Comparison of ENCODE assay signal across 8 mouse cellular contexts in genomic region chr16:96345117-96345516, GRCm38 (mm10).
DNase-seq lines count a peak whose midpoint lies in the region; ATAC-seq and TF ChIP-seq lines count a peak whose summit lies in the region.

No protein-coding gene starts in this region.

- TF ChIP-seq CTCF in E14TG2a.4 (conservative IDR thresholded peaks at IDR 0.05; ENCODE audit: low read length) = peak; percentile 86
- peak; percentile 95 for TF ChIP-seq CTCF in lung, adult 2 months (IDR thresholded peaks at IDR 0.05; ENCODE audit: insufficient read depth, low read length)

- H3K27me3 ChIP-seq in E14TG2a.4 (ENCODE audit: insufficient read depth, low read length) = peaks cover 2% of the 10 kb centered on the region; the same call in 1 of the 2 replicates
- no peaks in the 10 kb centered on the region for H3K27me3 ChIP-seq in forebrain, embryonic 11.5 days (ENCODE audit: control insufficient read depth, insufficient read depth, low read length)
- no peaks in the 10 kb centered on the region for H3K27me3 ChIP-seq in heart, embryonic 15.5 days

- WGBS in forebrain, embryonic 11.5 days = 10% methylated on average over 10 of the region's 10 CpGs
- 5% methylated on average over 10 of the region's 10 CpGs for WGBS in heart, embryonic 15.5 days
- WGBS in lung, adult 2 months = 5% methylated on average over 10 of the region's 10 CpGs

- H3K4me1 ChIP-seq in E14TG2a.4 (replicated peaks; ENCODE audit: low read depth, low read length) = peaks cover 6% of the 10 kb centered on the region; the same call in 1 of the 2 replicates
- H3K4me1 ChIP-seq in forebrain, embryonic 11.5 days (replicated peaks; ENCODE audit: control insufficient read depth, insufficient read depth, low read length) = no peaks in the 10 kb centered on the region
- no peaks in the 10 kb centered on the region for H3K4me1 ChIP-seq in heart, embryonic 15.5 days (replicated peaks)
- peaks cover 5% of the 10 kb centered on the region; the same call in 1 of the 2 replicates for H3K4me1 ChIP-seq in lung, adult 2 months (ENCODE audit: control insufficient read depth, insufficient read depth, low read length)

- no peak overlapping the region for H3K4me2 ChIP-seq in forebrain, embryonic 11.5 days (ENCODE audit: low read depth, low read length, severe bottlenecking)
- peak overlapping the region; percentile 35 for H3K4me2 ChIP-seq in heart, embryonic 15.5 days

- ATAC-seq in forebrain, embryonic 11.5 days (replicated peaks; ENCODE audit: low FRiP score) = peak; percentile 53
- ATAC-seq in heart, embryonic 15.5 days (replicated peaks; ENCODE audit: insufficient number of reproducible peaks, insufficient read depth, low FRiP score, low read depth) = no peak
- peak; percentile 82 for ATAC-seq in neutrophil, adult 5-6 weeks (ENCODE audit: extremely low read depth, insufficient number of reproducible peaks, low FRiP score, poor library complexity, severe bottlenecking)

- peak; percentile 21 for DNase-seq in c-Kit-negative CD71-positive TER-119-positive erythroid progenitor cells, embryonic 14.5 days (ENCODE audit: low read depth, low spot score)
- peak; percentile 89 for DNase-seq in forebrain, embryonic 11.5 days (ENCODE audit: low spot score)
- peak; percentile 75 to 89 for DNase-seq in kidney, postnatal 36 days
- DNase-seq in lung, adult 2 months = peak; percentile 75
- DNase-seq in testis, postnatal 14 days (ENCODE audit: low spot score) = peak; percentile 60

- H3K9ac ChIP-seq in forebrain, embryonic 11.5 days (ENCODE audit: low read length) = no peak overlapping the region
- no peak overlapping the region; the same call in 1 of the 2 replicates for H3K9ac ChIP-seq in heart, embryonic 15.5 days

- H3K36me3 ChIP-seq in E14TG2a.4 (ENCODE audit: insufficient read depth, low read length) = no peaks in the 10 kb centered on the region
- no peaks in the 10 kb centered on the region for H3K36me3 ChIP-seq in forebrain, embryonic 11.5 days (ENCODE audit: control insufficient read depth, insufficient read depth, low read length)
- H3K36me3 ChIP-seq in heart, embryonic 15.5 days = no peaks in the 10 kb centered on the region

- H3K4me3 ChIP-seq in E14TG2a.4 (replicated peaks; ENCODE audit: low read length) = no peak overlapping the region
- no peak overlapping the region for H3K4me3 ChIP-seq in forebrain, embryonic 11.5 days (ENCODE audit: low read depth, low read length)
- no peak overlapping the region for H3K4me3 ChIP-seq in heart, embryonic 15.5 days
- no peak overlapping the region for H3K4me3 ChIP-seq in lung, adult 2 months (replicated peaks; ENCODE audit: extremely low read depth, low read depth, low read length)

- H3K9me3 ChIP-seq in E14TG2a.4 (ENCODE audit: low read length) = peaks cover 12% of the 10 kb centered on the region
- no peaks in the 10 kb centered on the region for H3K9me3 ChIP-seq in forebrain, embryonic 11.5 days (ENCODE audit: control insufficient read depth, low read length)
- no peaks in the 10 kb centered on the region for H3K9me3 ChIP-seq in heart, embryonic 15.5 days (replicated peaks)

- H3K27ac ChIP-seq in forebrain, embryonic 11.5 days (ENCODE audit: low read depth, low read length) = no peak overlapping the region
- H3K27ac ChIP-seq in heart, embryonic 15.5 days = no peak overlapping the region

- TF ChIP-seq POLR2A in lung, adult 2 months (IDR thresholded peaks at IDR 0.05; ENCODE audit: borderline replicate concordance, extremely low read depth, low read depth, low read length) = no peak

Comparison
In these comparisons a context has a peak if more than half of its experiments do, and no peak if none do; other contexts are left out.
1. DNase-seq: peak in every context shown above with its lines; median percentile 89 in forebrain, embryonic 11.5 days; 82 in kidney, postnatal 36 days; 75 in lung, adult 2 months; 60 in testis, postnatal 14 days; 21 in c-Kit-negative CD71-positive TER-119-positive erythroid progenitor cells, embryonic 14.5 days.